8 mouse cellular contexts compared by ENCODE assay signal in genomic region chr11:52223968-52224682, GRCm38 (mm10). TPM values are rescaled to one million over a fixed set of nuclear protein-coding genes. Genes with fewer than 3 reads are reported as not detected.
DNase-seq lines count a peak whose midpoint lies in the region; ATAC-seq and TF ChIP-seq lines count a peak whose summit lies in the region.

No protein-coding gene starts in this region.

- peak; percentile 61 to 65; a peak in 3 of 4 replicates for ATAC-seq in hematopoietic stem cell, adult 5-6 weeks (replicated peaks in 1 of 2; ENCODE audit: insufficient read depth in 1 of 2, low FRiP score in 2 of 2, low TSS enrichment in 1 of 2, low read depth in 1 of 2, poor library complexity in 2 of 2, severe bottlenecking in 2 of 2)

- TF ChIP-seq CTCF in MEL (IDR thresholded peaks at IDR 0.05 in 2 of 3, conservative IDR thresholded peaks at IDR 0.05 in 1 of 3; ENCODE audit: control insufficient read depth in 1 of 3, insufficient read depth in 1 of 3, low read depth in 2 of 3, low read length in 3 of 3, poor library complexity in 1 of 3, severe bottlenecking in 1 of 3), result peak in 1 of 3 experiments; percentile 0; a peak in 1 of 6 replicates
- no peak for TF ChIP-seq CTCF in small intestine, adult 2 months (IDR thresholded peaks at IDR 0.05; ENCODE audit: extremely low read depth, insufficient read length, insufficient replicate concordance, low read depth, low read length)
- no peak for TF ChIP-seq CTCF in cerebellum, adult 2 months (IDR thresholded peaks at IDR 0.05; ENCODE audit: borderline replicate concordance, insufficient read depth, low read depth, low read length)

- peak; percentile 10 to 35; a peak in 2 of 4 replicates for TF ChIP-seq EP300 in MEL (IDR thresholded peaks at IDR 0.05; ENCODE audit: low read depth in 1 of 2, low read length in 2 of 2)

- no peak for TF ChIP-seq RAD21 in MEL (IDR thresholded peaks at IDR 0.05; ENCODE audit: low read depth, low read length)

- intact Hi-C loops in left cerebral cortex, postnatal 4 days (cut with DNase I), result loop anchor here (10.0 kb wide), 1 partner anchor 79 kb away; the partner anchor contains the start of gene Olfr1373

- peak overlapping the region; percentile 47 to 89 for H3K4me3 ChIP-seq in MEL (ENCODE audit: control insufficient read depth in 1 of 2, insufficient read depth in 1 of 2, low read depth in 2 of 2, low read length in 2 of 2)
- peak overlapping the region; percentile 43; the same call in 1 of the 2 replicates for H3K4me3 ChIP-seq in small intestine, adult 2 months (ENCODE audit: low read depth, low read length)
- no peak overlapping the region for H3K4me3 ChIP-seq in cerebellum, adult 2 months (replicated peaks; ENCODE audit: insufficient read depth, low read depth, low read length)

- peaks cover 12 to 22% of the 10 kb centered on the region in 2 experiments for H3K4me1 ChIP-seq in MEL (ENCODE audit: control insufficient read depth in 1 of 2, insufficient read depth in 2 of 2, low read length in 2 of 2)
- peaks cover 13% of the 10 kb centered on the region; the same call in 1 of the 2 replicates for H3K4me1 ChIP-seq in small intestine, adult 2 months (ENCODE audit: control insufficient read depth, insufficient read depth, insufficient read length, low read length)
- H3K4me1 ChIP-seq in cerebellum, adult 2 months (ENCODE audit: control insufficient read depth, insufficient read depth, low read length), result no peaks in the 10 kb centered on the region

- WGBS in small intestine, adult 2 months, result 3% methylated on average over 19 of the region's 19 CpGs
- 16% methylated on average over 19 of the region's 19 CpGs for WGBS in cerebellum, adult 2 months

- TF ChIP-seq POLR2A in MEL (IDR thresholded peaks at IDR 0.05; ENCODE audit: control insufficient read depth in 1 of 2, insufficient read depth in 1 of 2, low read depth in 1 of 2, low read length in 2 of 2, poor library complexity in 1 of 2), result no peak
- TF ChIP-seq POLR2A in small intestine, adult 2 months (IDR thresholded peaks at IDR 0.05; ENCODE audit: low read depth, low read length), result no peak
- TF ChIP-seq POLR2A in cerebellum, adult 2 months (IDR thresholded peaks at IDR 0.05; ENCODE audit: borderline replicate concordance, insufficient read depth, low read length), result no peak

- no peaks in the 10 kb centered on the region for H3K79me2 ChIP-seq in MEL (ENCODE audit: control insufficient read depth, insufficient read depth, low read length, poor library complexity)

- H3K9me3 ChIP-seq in MEL (replicated peaks; ENCODE audit: insufficient read depth, low read length), result no peaks in the 10 kb centered on the region

- H3K36me3 ChIP-seq in MEL (ENCODE audit: control insufficient read depth in 1 of 2, insufficient read depth in 2 of 2, low read length in 2 of 2), result peaks cover 0 to 13% of the 10 kb centered on the region in 2 experiments; a peak in 2 of 4 replicates
- H3K36me3 ChIP-seq in small intestine, adult 2 months (ENCODE audit: control insufficient read depth, insufficient read depth, low read length), result no peaks in the 10 kb centered on the region

- no peak overlapping the region for H3K27ac ChIP-seq in MEL (ENCODE audit: control insufficient read depth, low read depth, low read length)
- peak overlapping the region; percentile 98 for H3K27ac ChIP-seq in small intestine, adult 2 months (ENCODE audit: insufficient read depth, low read depth, low read length)
- no peak overlapping the region for H3K27ac ChIP-seq in cerebellum, adult 2 months (ENCODE audit: insufficient read depth, low read length)

- peak overlapping the region; percentile 15; the same call in 1 of the 2 replicates for H3K9ac ChIP-seq in MEL (ENCODE audit: control insufficient read depth, low read depth, low read length, poor library complexity, severe bottlenecking)

- H3K27me3 ChIP-seq in MEL (ENCODE audit: control insufficient read depth in 1 of 2, insufficient read depth in 2 of 2, low read length in 2 of 2), result no peaks in the 10 kb centered on the region
- H3K27me3 ChIP-seq in small intestine, adult 2 months (ENCODE audit: control insufficient read depth, insufficient read depth, low read length), result no peaks in the 10 kb centered on the region
- H3K27me3 ChIP-seq in cerebellum, adult 2 months (ENCODE audit: control insufficient read depth, insufficient read depth, low read length), result no peaks in the 10 kb centered on the region

- peak; percentile 81 for DNase-seq in CD4-positive helper T cell, adult 2 months (ENCODE audit: low read depth, low spot score)
- DNase-seq in MEL (ENCODE audit: low read depth, low spot score) (peak; percentile 92), liver (peak; percentile 53)
- DNase-seq in left cerebral cortex, adult 18-20 months (ENCODE audit: low spot score in 2 of 2), result no peak
- no peak for DNase-seq in cerebellum, adult 2 months
- DNase-seq in left cerebral cortex, postnatal 4 days, result no peak

TF ChIP-seq in MEL, 35 proteins besides CTCF, POLR2A, EP300 and RAD21 (continues in another document):
- no peak for TF ChIP-seq MEF2A (IDR thresholded peaks at IDR 0.05; ENCODE audit: extremely low read depth, insufficient replicate concordance, low read depth, low read length, poor library complexity, severe bottlenecking)
- TF ChIP-seq GATA1 (IDR thresholded peaks at IDR 0.05; ENCODE audit: low read depth, low read length), result no peak
- TF ChIP-seq NELFE (IDR thresholded peaks at IDR 0.05; ENCODE audit: low read depth, low read length), result no peak
- TF ChIP-seq BHLHE40 (IDR thresholded peaks at IDR 0.05; ENCODE audit: borderline replicate concordance, low read depth, low read length), result peak; percentile 78
- TF ChIP-seq ETS1 (IDR thresholded peaks at IDR 0.05; ENCODE audit: low read depth, low read length), result 0 out of 2 replicates have a peak, but pooled peaks have one; percentile 35
- TF ChIP-seq TAL1 (IDR thresholded peaks at IDR 0.05; ENCODE audit: low read length), result no peak
- 0 out of 2 replicates have a peak, but pooled peaks have one; percentile 37 for TF ChIP-seq HCFC1 (IDR thresholded peaks at IDR 0.05; ENCODE audit: low read depth, low read length)
- TF ChIP-seq MAZ (IDR thresholded peaks at IDR 0.05; ENCODE audit: low read depth, low read length), result peak; percentile 42; the same call in 1 of the 2 replicates
- 0 out of 2 replicates have a peak, but pooled peaks have one; percentile 21 for TF ChIP-seq E2F4 (IDR thresholded peaks at IDR 0.05; ENCODE audit: borderline replicate concordance, low read depth, low read length)
- TF ChIP-seq ZNF384 (IDR thresholded peaks at IDR 0.05; ENCODE audit: low read depth, low read length), result 0 out of 2 replicates have a peak, but pooled peaks have one; percentile 20
- no peak for TF ChIP-seq UBTF (IDR thresholded peaks at IDR 0.05; ENCODE audit: borderline replicate concordance, insufficient read depth, low read depth, low read length)
- 0 out of 2 replicates have a peak, but pooled peaks have one; percentile 12 for TF ChIP-seq MXI1 (IDR thresholded peaks at IDR 0.05; ENCODE audit: low read depth, low read length)
- peak; percentile 71 for TF ChIP-seq SIN3A (IDR thresholded peaks at IDR 0.05; ENCODE audit: low read length)
- TF ChIP-seq RCOR1 (IDR thresholded peaks at IDR 0.05; ENCODE audit: low read depth, low read length), result no peak
- TF ChIP-seq ELF1 (IDR thresholded peaks at IDR 0.05; ENCODE audit: low read depth, low read length), result peak; percentile 83
- TF ChIP-seq NRF1 (IDR thresholded peaks at IDR 0.05; ENCODE audit: insufficient read depth, low read depth, low read length, poor library complexity, severe bottlenecking), result no peak
- TF ChIP-seq ZC3H11A (IDR thresholded peaks at IDR 0.05; ENCODE audit: low read depth, low read length), result no peak
- TF ChIP-seq POLR2AphosphoS5 (IDR thresholded peaks at IDR 0.05; ENCODE audit: borderline replicate concordance, low read depth, low read length), result no peak
- no peak for TF ChIP-seq TCF12 (IDR thresholded peaks at IDR 0.05; ENCODE audit: low read depth, low read length)
- 0 out of 2 replicates have a peak, but pooled peaks have one; percentile 16 for TF ChIP-seq MYC (IDR thresholded peaks at IDR 0.05; ENCODE audit: low read depth, low read length)
- TF ChIP-seq MAX (IDR thresholded peaks at IDR 0.05; ENCODE audit: low read length), result no peak; the same call in 1 of the 2 replicates
- TF ChIP-seq ZMIZ1 (IDR thresholded peaks at IDR 0.05; ENCODE audit: low read depth, low read length), result no peak
- no peak for TF ChIP-seq MYB (IDR thresholded peaks at IDR 0.05; ENCODE audit: low read depth, low read length)
- peak; percentile 54; the same call in 1 of the 2 replicates for TF ChIP-seq TBP (IDR thresholded peaks at IDR 0.05; ENCODE audit: low read depth, low read length)
- no peak for TF ChIP-seq GABPA (IDR thresholded peaks at IDR 0.05; ENCODE audit: low read depth, low read length)

RNA-seq across cellular contexts. Expression of gene Skp1a, which starts 7.7 kb away (rescaled TPM):
- 414 and 445 TPM in 2 replicates for total RNA-seq in MEL (2012; rRNA removed)
- 1,000 to 10,000 TPM in 1 of 2 experiments, 100 to 1,000 TPM in 1; 169 to 1,533 TPM for polyA plus RNA-seq in MEL (2012; ENCODE audit: insufficient read depth in 1 of 2, insufficient read length in 2 of 2, low read depth in 1 of 2, low replicate concordance in 2 of 2, missing spikeins in 1 of 2)
- total RNA-seq in hematopoietic stem cell, adult 5-6 weeks (2017), result 351 and 360 TPM in 2 replicates
- polyA plus RNA-seq in small intestine, adult 2 months (2012; rRNA removed), result 4.1 and 7.5 TPM in 2 replicates
- 100 to 1,000 TPM; 477 to 492 TPM for total RNA-seq in left cerebral cortex, adult 18-20 months (2021)
- 298 and 324 TPM in 2 replicates for polyA plus RNA-seq in cerebellum, adult 2 months (2012; rRNA removed)
- total RNA-seq in left cerebral cortex, postnatal 4 days (2021), result 100 to 1,000 TPM; 474 to 484 TPM

RNA-seq across cellular contexts. Expression of gene Olfr1371, which starts 10.3 kb away (rescaled TPM):
- total RNA-seq in MEL (2012; rRNA removed), result not detected in 2 replicates
- polyA plus RNA-seq in MEL (2012; ENCODE audit: insufficient read depth in 1 of 2, insufficient read length in 2 of 2, low read depth in 1 of 2, low replicate concordance in 2 of 2, missing spikeins in 1 of 2), result not detected
- not detected in 2 replicates for total RNA-seq in hematopoietic stem cell, adult 5-6 weeks (2017)
- not detected in 2 replicates for polyA plus RNA-seq in small intestine, adult 2 months (2012; rRNA removed)
- not detected for total RNA-seq in left cerebral cortex, adult 18-20 months (2021)
- polyA plus RNA-seq in cerebellum, adult 2 months (2012; rRNA removed), result not detected in 2 replicates
- total RNA-seq in left cerebral cortex, postnatal 4 days (2021), result not detected

RNA-seq across cellular contexts. Expression of gene Tcf7, which starts 58.7 kb away (rescaled TPM):
- total RNA-seq in MEL (2012; rRNA removed), result 0.12 and 0.29 TPM in 2 replicates
- polyA plus RNA-seq in MEL (2012; ENCODE audit: insufficient read depth in 1 of 2, insufficient read length in 2 of 2, low read depth in 1 of 2, low replicate concordance in 2 of 2, missing spikeins in 1 of 2), result 1 to 10 TPM in 1 of 2 experiments, not detected in 1; 2.3 TPM
- 1.1 and 1.4 TPM in 2 replicates for total RNA-seq in hematopoietic stem cell, adult 5-6 weeks (2017)
- polyA plus RNA-seq in small intestine, adult 2 months (2012; rRNA removed), result 4.4 and 10.7 TPM in 2 replicates
- total RNA-seq in left cerebral cortex, adult 18-20 months (2021), result 1 to 10 TPM; 4.6 to 6.3 TPM
- polyA plus RNA-seq in cerebellum, adult 2 months (2012; rRNA removed), result 3.4 and 3.6 TPM in 2 replicates
- 1 to 10 TPM; 6.9 to 7.3 TPM for total RNA-seq in left cerebral cortex, postnatal 4 days (2021)

Comparison
In these comparisons a context has a peak if more than half of its experiments do, and no peak if none do; other contexts are left out.
1. DNase-seq: peak in CD4-positive helper T cell, adult 2 months (single experiment), MEL (single experiment) and liver (single experiment); none in left cerebral cortex, adult 18-20 months (0 of 2), cerebellum, adult 2 months (0 of 2) and left cerebral cortex, postnatal 4 days (single experiment).